Mouse (Mus musculus) testis, adult 2 months (tissue): ENCODE data around the gene Cbwd1.

Experiments used
- CTCF ChIP-seq: fragments of 200-500 bp; IDR thresholded peaks from 2 replicates; pipeline ENCODE4 v1.5.1; 2012; ENCODE audit warnings: low read depth, mild to moderate bottlenecking, inconsistent platforms, low read length, moderate library complexity; ENCODE audit not compliant: control insufficient read depth, insufficient read depth, insufficient replicate concordance
- POLR2A ChIP-seq: fragments of 200-500 bp; IDR thresholded peaks from 2 replicates; pipeline ENCODE4 v1.6.1; 2012; ENCODE audit warnings: low read depth, mild to moderate bottlenecking, inconsistent platforms, low read length, moderate library complexity; ENCODE audit not compliant: control insufficient read depth

DNA sequence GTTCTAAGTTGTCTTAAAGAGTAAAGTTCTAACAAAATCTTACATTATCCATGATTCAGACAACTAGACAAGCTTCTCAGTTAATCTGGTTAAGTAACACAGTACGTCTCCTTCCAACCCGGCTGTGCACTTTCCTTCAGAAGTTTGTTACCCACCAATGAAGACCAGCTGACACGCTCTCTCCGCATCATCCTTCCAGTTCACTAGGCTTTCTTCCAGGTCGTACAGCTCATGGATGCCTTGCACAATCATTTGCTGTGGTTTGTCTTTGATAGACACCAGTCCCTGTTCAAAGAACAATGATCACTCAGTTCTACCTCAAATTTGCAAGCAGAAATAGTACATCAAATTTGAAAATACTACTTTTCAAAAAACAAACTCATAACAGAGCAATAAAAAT is 40.5 kb downstream of the Cbwd1 start:
- TF ChIP-seq CTCF (no peak), POLR2A (no peak)
